Mouse (Mus musculus) mesoderm, embryonic 11.5 days (tissue): Measurements from ENCODE around the gene Sms.

Experiments used
- DNase-seq: peaks from one replicate; pipeline ENCODE4 v3.0.0-alpha.2; 2012; ENCODE audit warnings: low read depth, low spot score

The Sms gene

GRCm38 (mm10) chrX:157449000-157449399 is 43.1 kb downstream of the Sms start:
- DNase-seq: no peak

- DNase-seq: no peak
These were observed 44.7 kb downstream of the Sms start for GRCm38 (mm10) chrX:157447431-157447830.

GRCm38 (mm10) chrX:157434768-157435167 is 57.3 kb downstream of the Sms start:
- no peak for DNase-seq

DNA sequence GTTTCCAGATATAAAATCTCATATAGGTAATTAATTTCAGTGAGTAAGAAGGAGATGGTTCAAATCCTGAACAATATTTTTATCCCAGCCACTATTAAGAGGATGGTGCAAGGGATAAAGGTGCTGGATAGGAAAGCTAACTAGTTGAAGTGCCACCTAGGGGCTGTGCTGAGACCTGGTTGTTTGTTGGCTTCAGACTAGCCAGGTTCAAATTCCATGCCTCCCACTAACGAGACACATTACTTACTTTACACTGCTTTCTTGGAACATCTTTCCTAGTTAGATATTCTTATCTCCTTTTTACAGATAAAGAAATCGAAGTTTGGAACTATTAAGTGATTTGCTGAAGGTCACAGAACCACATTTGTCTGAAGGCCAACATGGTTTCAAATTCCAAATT is 72.6 kb downstream of the Sms start:
- no peak for DNase-seq

DNA sequence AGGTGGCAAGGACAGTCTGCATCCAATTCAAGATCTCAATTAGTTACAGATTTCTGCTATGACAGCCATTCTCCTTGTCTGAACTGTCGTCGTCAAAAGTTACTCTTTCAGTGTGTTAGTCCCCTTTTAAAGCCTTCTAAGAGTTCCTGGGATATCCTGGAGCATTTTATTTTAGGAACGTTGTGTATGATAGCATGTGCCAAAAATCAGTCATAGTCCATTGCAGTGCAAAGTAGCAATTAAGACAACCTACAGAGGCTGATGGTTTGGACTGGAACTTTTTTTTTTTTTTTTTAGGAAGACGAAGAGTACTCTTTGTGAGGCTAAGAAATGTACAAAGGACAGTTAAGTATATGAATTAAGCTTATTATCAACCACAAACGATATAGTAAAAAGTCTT is 76.9 kb downstream of the Sms start, which contains the start of gene Phex:
TSS of gene Phex (minus strand) at position 101 of the 400 bp plus-strand sequence.
- no peak for DNase-seq

DNA sequence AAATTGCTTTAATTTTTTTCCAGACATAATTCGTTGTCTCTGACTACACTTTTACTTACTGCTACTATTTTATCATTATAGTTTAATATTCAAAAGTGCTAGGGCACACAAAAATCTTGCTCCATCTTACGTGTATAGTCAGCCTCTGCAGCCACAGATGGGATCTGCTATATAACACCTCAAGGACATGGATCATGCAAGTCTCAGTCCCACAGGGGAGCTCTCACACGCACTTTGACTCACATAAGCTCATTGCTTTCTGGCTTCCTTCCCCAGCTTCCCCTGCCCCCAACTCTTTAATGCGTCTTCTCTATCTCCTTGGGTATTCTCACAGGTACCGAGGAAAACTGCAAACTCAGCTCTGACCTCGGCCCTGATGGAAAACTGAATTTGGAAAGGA is 87.2 kb downstream of the Sms start:
- DNase-seq: no peak
